Mouse (Mus musculus) kidney, postnatal 0 days (tissue): ENCODE measurements at regions not wholly inside any gene's neighbourhood (a gene's known extent, or its start where the extent isn't known, plus 50 kb on each side); places are given as distances from the start of the nearest gene placed in this dataset.

ENCODE experiments used
- ATAC-seq: fragments of 200-750 bp; cut with Nextera tagmentation; replicated peaks from 2 replicates; pipeline ENCODE4 v1.8.0; 2017; ENCODE audit warnings: low read depth, moderate number of reproducible peaks, moderate TSS enrichment, moderate library complexity; ENCODE audit not compliant: low FRiP score
- DNase-seq: peaks from one replicate; pipeline ENCODE4 v3.0.0-alpha.2; 2016; ENCODE audit warnings: low spot score
- H3K27ac ChIP-seq: fragments of 300-500 bp; sonication (generic); 2 replicates; pipeline ENCODE4 v1.5.1; 2014; ENCODE audit warnings: mild to moderate bottlenecking
- H3K27me3 ChIP-seq: fragments of 300-500 bp; sonication (generic); 2 replicates; pipeline ENCODE4 v1.6.1; 2014; ENCODE audit warnings: low read length, mixed read lengths; ENCODE audit not compliant: insufficient read depth
- H3K36me3 ChIP-seq: fragments of 300-500 bp; sonication (generic); 2 replicates; pipeline ENCODE4 v1.6.1; 2014; ENCODE audit warnings: low read length, mixed read lengths; ENCODE audit not compliant: insufficient read depth
- H3K4me1 ChIP-seq: fragments of 300-500 bp; sonication (generic); replicated peaks from 2 replicates; pipeline ENCODE4 v1.6.1; 2014; ENCODE audit warnings: antibody characterized with exemption, low read length, mixed read lengths; ENCODE audit not compliant: insufficient read depth
- H3K4me2 ChIP-seq: fragments of 300-500 bp; sonication (generic); 2 replicates; pipeline ENCODE4 v1.6.1; 2014; ENCODE audit warnings: mild to moderate bottlenecking, low read length, moderate library complexity, mixed read lengths
- H3K4me3 ChIP-seq: fragments of 300-500 bp; sonication (generic); replicated peaks from 2 replicates; pipeline ENCODE4 v1.5.1; 2014; ENCODE audit warnings: low read depth, low read length
- H3K9ac ChIP-seq: fragments of 300-500 bp; sonication (generic); 2 replicates; pipeline ENCODE4 v1.6.1; 2014; ENCODE audit warnings: low read depth, low read length
- H3K9me3 ChIP-seq: fragments of 300-500 bp; sonication (generic); replicated peaks from 2 replicates; pipeline ENCODE4 v1.6.1; 2016; ENCODE audit warnings: low read length, inconsistent platforms, mixed read lengths
- CTCF ChIP-seq: IDR thresholded peaks from 2 replicates; pipeline ENCODE4 v1.5.1; 2016; ENCODE audit warnings: antibody characterized with exemption, low read depth, mild to moderate bottlenecking, moderate library complexity
- WGBS: fragments of 180-500 bp; shearing (Covaris S2); extraction: QIAGEN DNeasy Blood & Tissue Kit; methylation state at CpG from one replicate; pipeline ENCODE4 v1.1.7; 2014; 5-methylcytosine and 5-hydroxymethylcytosine counted together

DNA sequence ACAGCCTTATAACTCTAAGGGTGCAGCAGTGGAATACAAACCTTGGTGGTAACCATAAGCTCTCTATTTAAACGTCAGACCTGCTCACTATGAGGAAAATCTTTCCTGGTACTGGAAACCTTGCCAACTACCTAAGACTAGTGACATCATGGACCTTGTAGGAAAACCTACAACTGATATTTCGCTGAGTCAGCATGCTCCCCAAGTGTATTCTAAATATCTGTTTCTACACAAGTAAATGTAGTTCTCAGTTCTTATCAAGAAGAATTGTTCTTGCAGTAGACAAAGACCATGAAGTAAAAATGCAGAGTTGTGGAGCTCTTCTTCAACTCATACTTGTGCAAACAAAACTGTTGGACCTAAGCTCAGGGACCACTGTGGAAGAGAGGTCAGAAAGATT is 280.9 kb downstream of the Isl1 start:
- H3K4me1 ChIP-seq, result no peaks in the 10 kb centered on the region
- no peak for ATAC-seq
- 81% methylated on average over 2 of the region's 2 CpGs for WGBS

DNA sequence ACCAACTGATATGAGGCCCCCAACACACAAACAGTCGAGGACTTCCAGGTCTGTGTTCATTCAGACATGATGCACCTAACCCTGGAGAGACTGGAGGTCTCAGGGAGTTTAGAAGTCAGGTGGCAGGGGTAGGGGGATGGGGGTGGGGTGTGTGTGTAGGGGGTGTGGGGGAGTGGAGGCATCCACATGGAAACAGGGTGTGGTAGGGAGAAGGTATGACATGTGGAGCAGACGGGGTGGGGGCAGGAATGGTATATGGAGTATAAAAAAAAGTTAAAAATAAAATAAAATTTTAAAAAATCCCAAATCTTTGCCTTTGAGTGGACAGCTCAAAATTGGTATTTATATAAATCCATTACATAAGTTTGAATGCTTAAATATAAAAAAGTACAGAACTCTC is 282.3 kb downstream of the Isl1 start:
- no peak overlapping the region for H3K27ac ChIP-seq
- no peak overlapping the region for H3K4me3 ChIP-seq
- no peaks in the 10 kb centered on the region for H3K4me1 ChIP-seq
- no peaks in the 10 kb centered on the region for H3K9me3 ChIP-seq
- no peaks in the 10 kb centered on the region for H3K36me3 ChIP-seq
- 71% methylated on average over 2 of the region's 2 CpGs for WGBS
- DNase-seq, result no peak
- no peak for ATAC-seq
- H3K4me2 ChIP-seq, result no peak overlapping the region
- no peak for TF ChIP-seq CTCF
- H3K9ac ChIP-seq, result no peak overlapping the region
- no peaks in the 10 kb centered on the region for H3K27me3 ChIP-seq

More for the DNA sequence above, 280.9 kb downstream of the Isl1 start:
- Histone ChIP-seq H3K9ac (no peak overlapping the region), H3K36me3 (no peaks in the 10 kb centered on the region), H3K27me3 (no peaks in the 10 kb centered on the region), H3K9me3 (no peaks in the 10 kb centered on the region), H3K27ac (no peak overlapping the region), H3K4me3 (no peak overlapping the region), H3K4me2 (no peak overlapping the region)
- no peak for DNase-seq
- no peak for TF ChIP-seq CTCF

GRCm38 (mm10) chr13:116017886-116018285 is 291.6 kb downstream of the Isl1 start:
- DNase-seq (peak; percentile 35), ATAC-seq (no peak)
- Histone ChIP-seq H3K9me3 (no peaks in the 10 kb centered on the region), H3K4me3 (no peak overlapping the region), H3K36me3 (no peaks in the 10 kb centered on the region), H3K4me2 (no peak overlapping the region), H3K9ac (no peak overlapping the region), H3K4me1 (no peaks in the 10 kb centered on the region), H3K27me3 (no peaks in the 10 kb centered on the region), H3K27ac (no peak overlapping the region)
- 34% methylated on average over 5 of the region's 5 CpGs for WGBS
- no peak for TF ChIP-seq CTCF

- Histone ChIP-seq H3K36me3 (no peaks in the 10 kb centered on the region), H3K4me3 (no peak overlapping the region), H3K4me2 (no peak overlapping the region), H3K4me1 (no peaks in the 10 kb centered on the region), H3K27me3 (no peaks in the 10 kb centered on the region), H3K9ac (no peak overlapping the region), H3K9me3 (no peaks in the 10 kb centered on the region), H3K27ac (no peak overlapping the region)
- TF ChIP-seq CTCF, result no peak
- ATAC-seq, result no peak
- 54% methylated on average over 1 of the region's 1 CpGs for WGBS
- DNase-seq, result no peak
These were observed 305.8 kb downstream of the Isl1 start for GRCm38 (mm10) chr13:116003733-116004132.

- Histone ChIP-seq H3K27ac (no peak overlapping the region), H3K4me1 (no peaks in the 10 kb centered on the region), H3K9me3 (no peaks in the 10 kb centered on the region), H3K27me3 (no peaks in the 10 kb centered on the region), H3K9ac (no peak overlapping the region), H3K4me2 (no peak overlapping the region), H3K36me3 (no peaks in the 10 kb centered on the region), H3K4me3 (no peak overlapping the region)
- no peak for ATAC-seq
- no peak for TF ChIP-seq CTCF
- 36% methylated on average over 4 of the region's 4 CpGs for WGBS
- DNase-seq, result peak; percentile 4
These were observed 307.0 kb downstream of the Isl1 start for GRCm38 (mm10) chr13:116002391-116002899.

GRCm38 (mm10) chr13:115990591-115990990 is 318.9 kb downstream of the Isl1 start:
- 72% methylated on average over 3 of the region's 3 CpGs for WGBS
- DNase-seq, result no peak
- H3K4me1 ChIP-seq, result no peaks in the 10 kb centered on the region
- no peak overlapping the region for H3K27ac ChIP-seq
- no peak overlapping the region for H3K4me2 ChIP-seq
- no peaks in the 10 kb centered on the region for H3K36me3 ChIP-seq
- no peak overlapping the region for H3K9ac ChIP-seq
- no peak for ATAC-seq
- TF ChIP-seq CTCF, result no peak
- H3K4me3 ChIP-seq, result no peak overlapping the region
- no peaks in the 10 kb centered on the region for H3K27me3 ChIP-seq
- no peaks in the 10 kb centered on the region for H3K9me3 ChIP-seq

DNA sequence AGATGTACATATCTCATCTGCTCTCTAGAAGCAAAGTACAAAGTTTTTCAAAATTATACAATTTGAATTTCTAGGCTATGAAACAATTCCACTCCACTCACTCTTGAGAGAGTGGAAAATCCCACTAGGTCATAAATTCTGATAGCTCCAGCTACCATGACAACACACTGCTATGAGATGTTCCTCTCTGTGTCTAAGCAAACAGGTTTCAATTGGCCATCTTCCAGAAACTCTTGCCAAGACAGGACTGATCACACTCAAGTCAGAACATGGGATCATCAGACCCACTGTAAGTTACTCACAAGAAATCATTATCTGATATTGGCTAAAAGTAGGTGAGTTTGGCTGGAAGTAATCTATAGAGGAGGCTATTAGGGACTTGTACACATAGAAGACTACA is 320.4 kb downstream of the Isl1 start:
- Histone ChIP-seq H3K9me3 (no peaks in the 10 kb centered on the region), H3K27me3 (no peaks in the 10 kb centered on the region), H3K27ac (no peak overlapping the region), H3K4me2 (no peak overlapping the region), H3K36me3 (no peaks in the 10 kb centered on the region), H3K4me3 (no peak overlapping the region), H3K4me1 (no peaks in the 10 kb centered on the region), H3K9ac (no peak overlapping the region)
- no peak for DNase-seq
- no peak for TF ChIP-seq CTCF
- ATAC-seq, result no peak
